Mouse (Mus musculus) stomach, postnatal 0 days (tissue): ENCODE data around the gene Gpn1. TPM values are rescaled to one million over a fixed set of nuclear protein-coding genes. Genes with fewer than 3 reads are reported as not detected.

Experiments used
- ATAC-seq: fragments of 200-750 bp; cut with Nextera tagmentation; 2 replicates; pipeline ENCODE4 v1.8.0; 2017; ENCODE audit not compliant: low FRiP score, low TSS enrichment
- DNase-seq: peaks from one replicate; pipeline ENCODE4 v3.0.0-alpha.2; 2016; ENCODE audit warnings: low spot score
- H3K27ac ChIP-seq: fragments of 300-500 bp; sonication (generic); replicated peaks from 2 replicates; pipeline ENCODE4 v1.5.1; 2014; ENCODE audit warnings: mild to moderate bottlenecking, control low read depth
- H3K27me3 ChIP-seq: fragments of 300-500 bp; sonication (generic); 2 replicates; pipeline ENCODE4 v1.6.1; 2014; ENCODE audit warnings: low read length; ENCODE audit not compliant: control insufficient read depth, insufficient read depth
- H3K36me3 ChIP-seq: fragments of 300-500 bp; sonication (generic); 2 replicates; pipeline ENCODE4 v1.6.1; 2014; ENCODE audit warnings: low read length, mixed read lengths; ENCODE audit not compliant: control insufficient read depth, insufficient read depth
- H3K4me1 ChIP-seq: fragments of 300-500 bp; sonication (generic); replicated peaks from 2 replicates; pipeline ENCODE4 v1.6.1; 2014; ENCODE audit warnings: antibody characterized with exemption; ENCODE audit not compliant: control insufficient read depth, insufficient read depth
- H3K4me2 ChIP-seq: fragments of 300-500 bp; sonication (generic); replicated peaks from 2 replicates; pipeline ENCODE4 v1.6.1; 2014; ENCODE audit warnings: low read depth, mild to moderate bottlenecking, control low read depth, moderate library complexity
- H3K4me3 ChIP-seq: fragments of 300-500 bp; sonication (generic); 2 replicates; pipeline ENCODE4 v1.5.1; 2014; ENCODE audit warnings: low read depth, low read length, control low read depth
- H3K9ac ChIP-seq: fragments of 300-500 bp; sonication (generic); 2 replicates; pipeline ENCODE4 v1.6.1; 2014; ENCODE audit warnings: mild to moderate bottlenecking, low read length, control low read depth, mixed read lengths
- H3K9me3 ChIP-seq: fragments of 300-500 bp; sonication (generic); 2 replicates; pipeline ENCODE4 v1.6.1; 2016; ENCODE audit warnings: low read length; ENCODE audit not compliant: control insufficient read depth
- CTCF ChIP-seq: IDR thresholded peaks from 2 replicates; pipeline ENCODE4 v1.5.1; 2016; ENCODE audit warnings: antibody characterized with exemption, low read depth, mild to moderate bottlenecking, moderate library complexity
- EP300 ChIP-seq: optimal IDR thresholded peaks from 2 replicates; pipeline ENCODE3; 2016; ENCODE audit warnings: antibody characterized with exemption
- WGBS: fragments of 180-500 bp; shearing (Covaris S2); extraction: QIAGEN DNeasy Blood & Tissue Kit; methylation state at CpG from one replicate; pipeline ENCODE4 v1.1.7; 2014; 5-methylcytosine and 5-hydroxymethylcytosine counted together
- polyA plus RNA-seq: library from polyadenylated mRNA; unstranded; fragments of >200 nt; fragmentation: Nextera tagmentation; extraction: Ambion mirVana; gene quantifications from 2 replicates; pipeline ENCODE4 v1.2.1, GENCODE M21; 2015

Gene Gpn1
- polyA plus RNA-seq, 1 experiment from 2014 or later = 22.7 TPM

GRCm38 (mm10) chr5:31467798-31468197, 26.7 kb upstream of the Gpn1 start:
- Histone ChIP-seq H3K27me3 (no peaks in the 10 kb centered on the region), H3K9me3 (no peaks in the 10 kb centered on the region), H3K4me2 (no peak overlapping the region), H3K27ac (no peak overlapping the region), H3K9ac (no peak overlapping the region), H3K4me1 (no peaks in the 10 kb centered on the region), H3K4me3 (no peak overlapping the region), H3K36me3 (peaks cover 19% of the 10 kb centered on the region; the same call in 1 of the 2 replicates)
- ATAC-seq (no peak), DNase-seq (no peak)
- TF ChIP-seq EP300 (no peak), CTCF (no peak)
- WGBS = 85% methylated on average over 3 of the region's 3 CpGs

DNA sequence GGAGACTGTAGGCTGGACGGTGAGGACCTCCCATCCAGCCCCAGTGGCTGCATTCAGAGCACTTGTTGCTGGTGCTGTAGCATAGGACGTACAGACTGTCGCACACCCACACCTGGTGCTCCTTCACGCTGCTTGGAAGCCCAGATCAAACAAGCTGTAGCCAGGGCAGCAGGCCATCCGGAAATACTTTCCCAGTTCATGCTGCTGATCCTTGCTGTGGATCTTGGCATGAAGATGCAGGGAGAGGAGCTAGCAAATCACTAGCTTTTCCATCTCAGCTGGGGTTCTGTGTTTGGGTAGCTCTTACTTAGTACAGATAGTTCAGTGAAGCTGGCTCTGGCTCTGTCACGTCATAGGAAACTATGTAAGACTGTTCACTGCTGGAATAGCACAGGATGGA, 24.8 kb upstream of the Gpn1 start:
- H3K27ac ChIP-seq = no peak overlapping the region
- no peaks in the 10 kb centered on the region for H3K9me3 ChIP-seq
- TF ChIP-seq EP300 (no peak), CTCF (no peak)
- H3K9ac ChIP-seq = no peak overlapping the region
- 96% methylated on average over 6 of the region's 6 CpGs for WGBS
- no peak overlapping the region for H3K4me2 ChIP-seq
- ATAC-seq = no peak
- H3K36me3 ChIP-seq = peaks cover 27% of the 10 kb centered on the region; the same call in 1 of the 2 replicates
- DNase-seq = no peak
- no peaks in the 10 kb centered on the region for H3K4me1 ChIP-seq
- H3K27me3 ChIP-seq = no peaks in the 10 kb centered on the region
- no peak overlapping the region for H3K4me3 ChIP-seq

GRCm38 (mm10) chr5:31470334-31470733, 24.2 kb upstream of the Gpn1 start:
- peak; percentile 69 for DNase-seq
- no peak overlapping the region for H3K4me2 ChIP-seq

GRCm38 (mm10) chr5:31480536-31480935, 14.0 kb upstream of the Gpn1 start:
- peaks cover 21% of the 10 kb centered on the region for H3K36me3 ChIP-seq
- H3K4me1 ChIP-seq = no peaks in the 10 kb centered on the region
- H3K4me3 ChIP-seq = no peak overlapping the region
- ATAC-seq (no peak), DNase-seq (no peak)
- 84% methylated on average over 4 of the region's 4 CpGs for WGBS
- TF ChIP-seq CTCF (no peak), EP300 (no peak)
- H3K27ac ChIP-seq = no peak overlapping the region
- no peak overlapping the region for H3K9ac ChIP-seq
- H3K9me3 ChIP-seq = no peaks in the 10 kb centered on the region
- H3K4me2 ChIP-seq = no peak overlapping the region
- no peaks in the 10 kb centered on the region for H3K27me3 ChIP-seq

More at GRCm38 (mm10) chr5:31470334-31470733, 24.2 kb upstream of the Gpn1 start:
- Histone ChIP-seq H3K9ac (no peak overlapping the region), H3K27me3 (no peaks in the 10 kb centered on the region), H3K4me1 (no peaks in the 10 kb centered on the region), H3K9me3 (no peaks in the 10 kb centered on the region), H3K27ac (no peak overlapping the region), H3K36me3 (peaks cover 27% of the 10 kb centered on the region), H3K4me3 (no peak overlapping the region)
- WGBS = 67% methylated on average over 7 of the region's 7 CpGs
- no peak for ATAC-seq
- no peak for TF ChIP-seq EP300
- TF ChIP-seq CTCF = peak; percentile 78

DNA sequence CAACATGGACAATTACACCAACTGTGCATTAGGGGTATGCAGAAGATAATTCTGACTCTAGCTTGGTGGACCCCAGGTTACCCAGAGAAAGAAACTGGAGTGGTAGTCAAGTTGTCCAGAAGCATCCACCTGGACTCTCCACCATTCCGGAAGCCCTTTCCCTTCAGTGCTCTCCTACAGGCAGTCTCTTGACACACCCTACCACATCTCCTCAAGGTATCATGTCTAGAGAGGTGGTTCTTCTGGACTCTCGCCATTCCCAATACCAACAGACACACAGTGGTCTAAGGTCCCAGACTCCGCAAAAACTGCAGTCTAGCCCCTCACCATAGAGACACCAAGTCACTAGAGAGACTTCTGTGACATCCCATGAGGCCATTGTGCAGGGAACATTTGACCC, 9.1 kb upstream of the Gpn1 start, which contains the start of gene 4930548H24Rik:
TSS of gene 4930548H24Rik (plus strand) at position 301 of the 400 bp plus-strand sequence.
- no peak for DNase-seq
- no peak within 1 kb of the TSS for H3K4me3 ChIP-seq
- H3K27ac ChIP-seq = no peak within 1 kb of the TSS
- no peak within 1 kb of the TSS for H3K4me2 ChIP-seq
- no peak for ATAC-seq
- TF ChIP-seq CTCF (no peak), EP300 (no peak)
- no peaks in the 10 kb centered on the region for H3K36me3 ChIP-seq
- H3K9me3 ChIP-seq = no peaks in the 10 kb centered on the region
- no peaks in the 10 kb centered on the region for H3K27me3 ChIP-seq
- no peaks in the 10 kb centered on the region for H3K4me1 ChIP-seq
- 96% methylated on average over 3 of the region's 3 CpGs for WGBS
- no peak within 1 kb of the TSS for H3K9ac ChIP-seq

- DNase-seq (no peak), ATAC-seq (no peak)
- H3K4me3 ChIP-seq = no peak overlapping the region
- no peak overlapping the region for H3K4me2 ChIP-seq
- H3K4me1 ChIP-seq = no peaks in the 10 kb centered on the region
- H3K27ac ChIP-seq = no peak overlapping the region
- 90% methylated on average over 3 of the region's 3 CpGs for WGBS
- no peaks in the 10 kb centered on the region for H3K36me3 ChIP-seq
- no peaks in the 10 kb centered on the region for H3K9me3 ChIP-seq
- TF ChIP-seq CTCF = no peak
- TF ChIP-seq EP300 = no peak
- no peak overlapping the region for H3K9ac ChIP-seq
- H3K27me3 ChIP-seq = no peaks in the 10 kb centered on the region
Measured at GRCm38 (mm10) chr5:31487889-31488288, 6.7 kb upstream of the Gpn1 start.
